Mouse (Mus musculus) kidney, adult 2 months (tissue): ENCODE measurements around the gene Fpr1.

Experiments used
- CTCF ChIP-seq: fragments of 200-500 bp; conservative IDR thresholded peaks from 2 replicates; pipeline ENCODE4 v1.5.1; 2011; ENCODE audit warnings: low read depth, mild to moderate bottlenecking, control low read depth, low read length, moderate library complexity, mixed read lengths; ENCODE audit not compliant: insufficient read depth, insufficient read length
- POLR2A ChIP-seq: fragments of 200-500 bp; IDR thresholded peaks from one replicate; pipeline ENCODE4 v1.6.1; 2011; ENCODE audit warnings: low read depth, low read length, control low read depth

DNA sequence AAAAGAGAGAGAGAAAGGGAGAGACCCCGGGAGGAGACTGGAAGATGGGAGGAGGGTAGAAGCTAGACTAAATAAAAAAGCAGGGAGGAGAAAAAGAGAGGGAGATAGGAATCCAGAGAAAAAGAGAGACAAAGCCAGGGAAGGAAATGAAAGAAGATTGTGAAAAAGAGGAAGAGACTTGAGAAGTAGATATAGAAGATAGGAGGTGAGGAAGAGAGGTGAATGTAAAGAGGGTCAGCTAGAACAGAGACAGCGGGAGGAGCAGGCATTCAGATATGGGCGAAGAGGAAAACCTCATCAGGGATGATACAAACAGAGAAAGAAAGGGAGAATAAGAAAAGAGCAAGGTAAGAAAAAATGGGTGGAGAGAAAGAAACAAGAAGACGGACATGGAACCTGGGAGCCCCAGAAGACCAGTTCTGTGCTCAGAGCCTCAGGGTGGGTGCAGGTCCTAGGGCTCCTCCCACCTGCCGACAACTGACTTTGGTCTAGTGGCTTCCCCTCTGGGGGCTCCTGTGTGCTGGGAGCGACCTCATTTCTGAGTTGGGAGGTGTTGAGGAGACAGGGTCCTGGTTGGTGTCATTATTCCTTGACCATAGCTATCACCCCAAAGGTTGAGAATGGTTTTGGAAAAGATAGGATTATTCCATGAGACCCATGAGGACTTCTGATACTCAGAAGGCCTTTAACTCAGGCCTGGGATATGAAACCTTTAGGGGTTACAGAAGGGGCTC lies 54.5 kb downstream of the Fpr1 start:
- TF ChIP-seq POLR2A: no peak
- no peak for TF ChIP-seq CTCF
